ENCODE assay signal across 33 mouse cellular contexts in genomic region chr2:76400178-76400577, GRCm38 (mm10). TPM values are rescaled to one million over a fixed set of nuclear protein-coding genes. Genes with fewer than 3 reads are reported as not detected.
"Had no signal": no experiment of that assay in that cellular context is flagged by ENCODE, and none has a peak within 500 bp of the region (broad histone marks: within the 10 kb centered on the region; RNA-seq: fewer than 3 reads in every experiment).

No protein-coding gene starts in this region.

- H3K27ac ChIP-seq: heart, embryonic 13.5 days; heart, embryonic 15.5 days; hindbrain, embryonic 13.5 days; hindbrain, embryonic 15.5 days; hindbrain, postnatal 0 days; kidney, embryonic 15.5 days; layer of hippocampus, adult 2 months; left cerebral cortex, adult 2 months; limb, embryonic 13.5 days; limb, embryonic 15.5 days; liver, embryonic 12.5 days; liver, embryonic 14.5 days had no signal

- H3K4me1 ChIP-seq: heart, embryonic 15.5 days; kidney, embryonic 15.5 days; limb, embryonic 15.5 days; liver, embryonic 12.5 days had no signal

- H3K4me3 ChIP-seq: heart, embryonic 13.5 days; heart, embryonic 15.5 days; hindbrain, embryonic 13.5 days; hindbrain, embryonic 15.5 days; kidney, embryonic 15.5 days; layer of hippocampus, adult 2 months; left cerebral cortex, adult 2 months; limb, embryonic 13.5 days; limb, embryonic 15.5 days; liver, embryonic 12.5 days had no signal

- H3K9ac ChIP-seq: heart, embryonic 13.5 days; heart, embryonic 15.5 days; hindbrain, embryonic 13.5 days; hindbrain, embryonic 15.5 days; kidney, embryonic 15.5 days; limb, embryonic 13.5 days; limb, embryonic 15.5 days; liver, embryonic 12.5 days; liver, embryonic 14.5 days had no signal

- H3K36me3 ChIP-seq: heart, embryonic 13.5 days; heart, embryonic 15.5 days; hindbrain, embryonic 13.5 days; hindbrain, embryonic 15.5 days; kidney, embryonic 15.5 days; limb, embryonic 13.5 days; limb, embryonic 15.5 days; liver, embryonic 12.5 days had no signal

- H3K27me3 ChIP-seq: hindbrain, embryonic 15.5 days had no signal

- H3K9me3 ChIP-seq: heart, embryonic 13.5 days; heart, embryonic 15.5 days; hindbrain, embryonic 13.5 days; hindbrain, embryonic 15.5 days; kidney, embryonic 15.5 days; limb, embryonic 13.5 days; limb, embryonic 15.5 days; liver, embryonic 12.5 days had no signal

- H3K4me2 ChIP-seq: heart, embryonic 11.5 days; heart, embryonic 13.5 days; heart, embryonic 15.5 days; hindbrain, embryonic 13.5 days; hindbrain, embryonic 15.5 days; kidney, embryonic 15.5 days; limb, embryonic 13.5 days; limb, embryonic 15.5 days; liver, embryonic 12.5 days had no signal

- ATAC-seq: hindbrain, postnatal 0 days; intestine, embryonic 16.5 days; liver, embryonic 12.5 days had no signal

- DNase-seq: gastrocnemius, postnatal 14 days; gastrocnemius, postnatal 36 days; heart, adult 18-20 months; heart, postnatal 14 days; heart, postnatal 36 days; kidney, adult 11 months; kidney, adult 2 months; kidney, adult 9 months; kidney, postnatal 10 days; kidney, postnatal 25 days; kidney, postnatal 4 days; left cerebral cortex, postnatal 4 days had no signal

RNA-seq across cellular contexts. Expression of gene Cyct, which starts 39.9 kb away (rescaled TPM):
- polyA plus RNA-seq: gonadal fat pad, adult 2 months; heart, postnatal 0 days; hindbrain, embryonic 11.5 days; hindbrain, embryonic 13.5 days; hindbrain, embryonic 15.5 days; intestine, embryonic 14.5 days; intestine, embryonic 16.5 days; kidney, adult 2 months; kidney, embryonic 15.5 days; limb, embryonic 11.5 days; limb, embryonic 13.5 days; limb, embryonic 15.5 days; liver, adult 2 months; liver, embryonic 12.5 days; liver, embryonic 14.5 days; liver, embryonic 16.5 days had no signal
